Mouse (Mus musculus) lung, postnatal 0 days (tissue): Measurements from ENCODE around the gene Phf7. TPM values are rescaled to one million over a fixed set of nuclear protein-coding genes. Genes with fewer than 3 reads are reported as not detected.

Experiments used
- ATAC-seq: fragments of 200-750 bp; cut with Nextera tagmentation; 2 replicates; pipeline ENCODE4 v1.8.0; 2017; ENCODE audit warnings: moderate library complexity
- DNase-seq: peaks from one replicate; pipeline ENCODE4 v3.0.0-alpha.2; 2016; ENCODE audit warnings: low spot score
- H3K27ac ChIP-seq: fragments of 300-500 bp; sonication (generic); 2 replicates; pipeline ENCODE4 v1.5.1; 2014; ENCODE audit warnings: antibody characterized with exemption, mild to moderate bottlenecking, low read length, mixed read lengths
- H3K27me3 ChIP-seq: fragments of 300-500 bp; sonication (generic); replicated peaks from 2 replicates; pipeline ENCODE4 v1.6.1; 2014; ENCODE audit warnings: low read length, mixed read lengths; ENCODE audit not compliant: insufficient read depth
- H3K36me3 ChIP-seq: fragments of 300-500 bp; sonication (generic); 2 replicates; pipeline ENCODE4 v1.6.1; 2014; ENCODE audit warnings: low read length, mixed read lengths; ENCODE audit not compliant: insufficient read depth
- H3K4me1 ChIP-seq: fragments of 300-500 bp; sonication (generic); 2 replicates; pipeline ENCODE4 v1.6.1; 2014; ENCODE audit warnings: antibody characterized with exemption, low read depth, low read length, mixed read lengths; ENCODE audit not compliant: insufficient read depth
- H3K4me2 ChIP-seq: fragments of 300-500 bp; sonication (generic); replicated peaks from 2 replicates; pipeline ENCODE4 v1.6.1; 2014; ENCODE audit warnings: low read depth, mild to moderate bottlenecking, low read length, moderate library complexity, mixed read lengths
- H3K4me3 ChIP-seq: fragments of 300-500 bp; sonication (generic); 2 replicates; pipeline ENCODE4 v1.5.1; 2014; ENCODE audit warnings: low read depth, low read length
- H3K9ac ChIP-seq: fragments of 300-500 bp; sonication (generic); replicated peaks from 2 replicates; pipeline ENCODE4 v1.6.1; 2014; ENCODE audit warnings: low read depth, mild to moderate bottlenecking
- H3K9me3 ChIP-seq: fragments of 300-500 bp; sonication (generic); 2 replicates; pipeline ENCODE4 v1.6.1; 2016; ENCODE audit warnings: low read length, mixed read lengths
- CTCF ChIP-seq: IDR thresholded peaks from 2 replicates; pipeline ENCODE4 v1.5.1; 2016; ENCODE audit warnings: antibody characterized with exemption, mild to moderate bottlenecking
- EP300 ChIP-seq: IDR thresholded peaks from 2 replicates; pipeline ENCODE4 v1.6.1; 2016; ENCODE audit warnings: antibody characterized with exemption, mild to moderate bottlenecking, control low read depth
- WGBS: fragments of 180-500 bp; shearing (Covaris S2); extraction: QIAGEN DNeasy Blood & Tissue Kit; methylation state at CpG from one replicate; pipeline ENCODE4 v1.1.7; 2014; 5-methylcytosine and 5-hydroxymethylcytosine counted together
- polyA plus RNA-seq: library from polyadenylated mRNA; unstranded; fragments of >200 nt; fragmentation: Nextera tagmentation; extraction: Ambion mirVana; gene quantifications from 2 replicates; pipeline ENCODE4 v1.2.1, GENCODE M21; 2015

Gene Phf7
- polyA plus RNA-seq, 1 experiment from 2014 or later: 18.8 TPM

- Histone ChIP-seq H3K9me3 (no peaks in the 10 kb centered on the region), H3K4me3 (no peak overlapping the region), H3K4me1 (peaks cover 6% of the 10 kb centered on the region; the same call in 1 of the 2 replicates), H3K27ac (peak overlapping the region; percentile 77), H3K36me3 (no peaks in the 10 kb centered on the region), H3K27me3 (no peaks in the 10 kb centered on the region), H3K4me2 (0 out of 2 replicates have a peak overlapping the region, but pooled peaks have one; percentile 3), H3K9ac (no peak overlapping the region)
- DNase-seq (peak; percentile 89), ATAC-seq (peak; percentile 11)
- 12% methylated on average over 11 of the region's 11 CpGs for WGBS
- TF ChIP-seq EP300 (no peak), CTCF (peak; percentile 97)
These were observed 17.0 kb downstream of the Phf7 start for GRCm38 (mm10) chr14:31233996-31234591.

GRCm38 (mm10) chr14:31233070-31233995 lies 17.8 kb downstream of the Phf7 start:
- Histone ChIP-seq H3K4me2 (no peak overlapping the region), H3K9me3 (no peaks in the 10 kb centered on the region), H3K9ac (no peak overlapping the region), H3K36me3 (no peaks in the 10 kb centered on the region), H3K4me1 (peaks cover 12% of the 10 kb centered on the region; the same call in 1 of the 2 replicates), H3K27ac (peak overlapping the region; percentile 85), H3K27me3 (no peaks in the 10 kb centered on the region), H3K4me3 (no peak overlapping the region)
- TF ChIP-seq EP300: peak; percentile 98
- no peak for TF ChIP-seq CTCF
- 61% methylated on average over 14 of the region's 14 CpGs for WGBS
- DNase-seq (peak; percentile 73), ATAC-seq (peak; percentile 74)

- no peak for TF ChIP-seq EP300
- no peak for TF ChIP-seq CTCF
- Histone ChIP-seq H3K36me3 (no peaks in the 10 kb centered on the region), H3K27ac (peak overlapping the region; percentile 85), H3K4me3 (no peak overlapping the region), H3K4me1 (peaks cover 12% of the 10 kb centered on the region; the same call in 1 of the 2 replicates), H3K9me3 (no peaks in the 10 kb centered on the region), H3K27me3 (no peaks in the 10 kb centered on the region), H3K4me2 (no peak overlapping the region), H3K9ac (no peak overlapping the region)
- WGBS: 67% methylated on average over 13 of the region's 13 CpGs
- ATAC-seq: no peak
- no peak for DNase-seq
These were observed 18.6 kb downstream of the Phf7 start for GRCm38 (mm10) chr14:31232404-31233069.

- H3K9me3 ChIP-seq: no peaks in the 10 kb centered on the region
- H3K27ac ChIP-seq: peak overlapping the region; percentile 7; the same call in 1 of the 2 replicates
- no peak overlapping the region for H3K4me2 ChIP-seq
- H3K9ac ChIP-seq: no peak overlapping the region
- H3K36me3 ChIP-seq: no peaks in the 10 kb centered on the region
- ATAC-seq (no peak), DNase-seq (peak; percentile 52)
- H3K27me3 ChIP-seq: no peaks in the 10 kb centered on the region
- WGBS: 53% methylated on average over 8 of the region's 8 CpGs
- peaks cover 17% of the 10 kb centered on the region; the same call in 1 of the 2 replicates for H3K4me1 ChIP-seq
- TF ChIP-seq CTCF (no peak), EP300 (no peak)
- H3K4me3 ChIP-seq: no peak overlapping the region
These were observed 20.7 kb downstream of the Phf7 start for GRCm38 (mm10) chr14:31230442-31230841.

- Histone ChIP-seq H3K27me3 (no peaks in the 10 kb centered on the region), H3K4me1 (peaks cover 14% of the 10 kb centered on the region), H3K9ac (no peak overlapping the region), H3K27ac (peak overlapping the region; percentile 47), H3K9me3 (no peaks in the 10 kb centered on the region), H3K36me3 (no peaks in the 10 kb centered on the region), H3K4me3 (no peak overlapping the region), H3K4me2 (no peak overlapping the region)
- WGBS: 43% methylated on average over 6 of the region's 6 CpGs
- ATAC-seq (peak; percentile 49), DNase-seq (peak; percentile 64)
- TF ChIP-seq EP300 (peak; percentile 84), CTCF (no peak)
These were observed 22.9 kb downstream of the Phf7 start for GRCm38 (mm10) chr14:31228234-31228633.

- Histone ChIP-seq H3K9ac (no peak overlapping the region), H3K4me1 (peaks cover 14% of the 10 kb centered on the region), H3K9me3 (no peaks in the 10 kb centered on the region), H3K27ac (peak overlapping the region; percentile 38), H3K36me3 (no peaks in the 10 kb centered on the region), H3K4me2 (no peak overlapping the region), H3K4me3 (no peak overlapping the region), H3K27me3 (no peaks in the 10 kb centered on the region)
- 22% methylated on average over 4 of the region's 4 CpGs for WGBS
- no peak for TF ChIP-seq CTCF
- no peak for TF ChIP-seq EP300
- DNase-seq: peak; percentile 83
- ATAC-seq: peak; percentile 79
These were observed 24.1 kb downstream of the Phf7 start for GRCm38 (mm10) chr14:31226978-31227377.
